Mouse (Mus musculus) heart, adult 8-10 months (tissue): ENCODE results near the gene Ptpn22. TPM values are rescaled to one million over a fixed set of nuclear protein-coding genes. Genes with fewer than 3 reads are reported as not detected.
A peak's percentile ranks its signal among the peaks of the same experiment; 100 is the strongest.

ENCODE experiments used
- DNase-seq: peaks from one replicate; pipeline ENCODE4 v3.0.0; 2022; ENCODE audit warnings: low spot score
- total RNA-seq, 4 experiments: library from RNA; stranded (reverse); gene quantifications; 2 replicates each; pipeline ENCODE4 v1.2.4; 2022

The Ptpn22 gene
- total RNA-seq, 4 experiments from 2014 or later = 0.24 to 0.92 (median 0.50) TPM

DNA sequence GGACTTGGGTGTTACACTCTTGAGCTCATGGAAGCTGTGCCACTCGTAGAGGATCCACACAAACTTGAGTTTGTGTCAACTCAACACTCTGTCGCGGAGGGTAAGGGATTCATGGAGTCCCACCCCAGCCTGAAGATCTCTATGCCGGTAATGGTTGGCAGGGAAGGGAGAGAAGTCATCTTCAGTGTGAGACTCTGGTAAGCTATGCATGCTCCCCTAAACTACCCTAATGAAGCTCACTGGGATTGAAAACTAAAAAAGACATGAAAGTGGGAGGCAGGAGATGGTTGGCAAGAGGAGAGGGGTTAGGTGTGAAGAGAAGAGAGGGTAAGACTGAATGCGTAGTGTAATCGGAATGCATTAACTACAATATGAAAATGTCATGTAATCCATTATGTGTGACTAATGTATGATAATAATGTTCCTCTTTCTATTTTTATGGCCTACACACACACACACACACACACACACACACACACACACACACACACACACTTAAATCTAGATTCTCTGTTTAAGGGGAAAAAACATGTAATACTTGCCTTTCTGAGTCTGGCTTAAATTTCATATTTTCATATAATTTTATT, 1.5 kb upstream of the Ptpn22 start:
- no peak for DNase-seq

DNA sequence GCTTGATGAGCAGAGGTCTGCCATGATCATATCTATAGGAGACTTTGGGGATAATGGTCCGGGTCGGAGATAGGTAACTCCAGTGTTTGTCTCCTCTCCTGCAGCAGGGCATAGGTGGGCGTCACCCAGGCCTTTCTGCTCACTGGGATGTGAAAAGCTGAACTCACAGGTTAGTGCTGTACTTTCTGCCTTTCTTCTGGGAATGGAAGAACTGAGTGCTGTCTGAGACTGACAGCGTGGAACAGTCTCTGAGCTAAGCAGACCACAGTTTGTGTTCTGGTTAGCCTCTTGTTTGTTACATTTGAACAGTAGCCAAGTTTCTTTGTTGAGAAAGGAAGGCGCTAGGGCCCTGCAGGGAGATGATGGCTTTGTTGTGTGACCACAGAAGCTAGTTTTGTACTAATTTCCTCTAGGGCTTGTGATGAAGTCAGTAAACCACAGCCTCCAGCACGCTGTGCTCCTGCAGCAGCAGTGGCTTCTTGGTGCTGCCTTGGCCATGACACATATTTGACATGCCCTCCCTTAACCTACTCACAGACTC, 326 bp downstream of the Ptpn22 start:
- peak; percentile 51 for DNase-seq

DNA sequence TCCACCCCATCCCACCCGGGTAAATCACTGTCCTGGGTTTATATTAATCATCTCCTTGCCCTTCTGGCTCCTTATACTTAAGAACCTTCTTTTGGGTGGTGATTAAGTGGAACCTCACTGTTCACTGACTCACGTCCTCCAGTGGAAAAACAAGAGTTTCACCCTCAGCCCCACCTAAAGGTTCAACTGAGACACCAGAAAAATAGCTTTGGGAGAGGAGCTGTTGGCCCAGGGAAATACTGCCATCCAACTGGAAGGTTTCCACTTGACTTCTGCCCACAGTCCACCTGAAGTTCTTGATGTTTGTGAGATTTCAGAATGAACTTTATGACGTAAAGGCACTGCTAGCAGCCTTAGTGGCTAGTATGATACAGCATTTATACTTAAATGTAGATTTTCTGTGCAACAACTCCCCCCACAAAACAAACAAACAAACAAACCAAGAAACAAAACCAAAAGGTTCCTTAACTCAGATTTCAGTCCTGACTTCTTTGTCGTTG, 3.2 kb downstream of the Ptpn22 start:
- DNase-seq = no peak

DNA sequence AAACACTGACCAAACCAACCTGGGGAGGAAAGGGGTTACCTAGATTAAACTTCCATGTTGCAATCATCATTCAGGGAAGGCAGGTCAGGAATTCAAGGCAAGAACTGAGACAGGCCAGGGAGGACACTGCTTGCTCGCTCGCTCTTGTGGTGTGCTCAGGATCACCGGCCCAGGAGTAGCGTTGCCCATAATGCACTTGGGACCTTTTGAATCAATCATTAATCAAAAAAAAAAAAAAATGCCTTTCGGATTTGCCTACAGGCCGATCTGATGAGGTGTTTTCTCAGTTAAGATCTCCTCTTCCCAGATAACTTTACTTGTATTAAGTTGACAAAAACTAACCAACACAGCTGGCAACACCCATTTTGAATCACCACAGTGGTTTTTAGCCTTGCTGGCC, 4.6 kb downstream of the Ptpn22 start:
- DNase-seq = no peak

DNA sequence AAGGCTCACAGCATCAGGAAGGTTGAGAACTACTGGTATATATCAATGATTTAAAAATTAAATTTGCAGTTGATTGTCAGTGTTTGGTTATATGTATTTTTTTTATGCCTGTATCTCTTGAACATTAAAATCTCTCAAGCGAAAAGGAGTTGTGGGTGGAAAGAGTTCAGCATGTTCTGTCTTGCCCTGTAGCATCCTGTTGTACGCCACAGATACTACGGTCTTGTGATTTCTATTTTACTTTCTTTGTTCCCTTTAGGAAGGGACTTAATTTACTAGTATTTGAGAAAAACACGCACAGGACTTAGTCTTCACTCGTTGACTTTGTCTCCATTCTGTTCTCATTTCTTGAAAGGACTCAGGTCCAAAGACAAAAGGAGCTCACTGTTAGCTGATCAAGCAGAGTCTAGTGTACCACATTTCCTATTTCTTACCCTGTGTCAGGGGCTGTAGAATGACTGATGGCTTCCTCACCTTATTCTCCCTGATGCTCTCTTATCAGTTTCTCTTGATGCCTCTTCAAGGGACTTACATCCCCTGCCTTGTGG, 7.9 kb downstream of the Ptpn22 start:
- DNase-seq = no peak

DNA sequence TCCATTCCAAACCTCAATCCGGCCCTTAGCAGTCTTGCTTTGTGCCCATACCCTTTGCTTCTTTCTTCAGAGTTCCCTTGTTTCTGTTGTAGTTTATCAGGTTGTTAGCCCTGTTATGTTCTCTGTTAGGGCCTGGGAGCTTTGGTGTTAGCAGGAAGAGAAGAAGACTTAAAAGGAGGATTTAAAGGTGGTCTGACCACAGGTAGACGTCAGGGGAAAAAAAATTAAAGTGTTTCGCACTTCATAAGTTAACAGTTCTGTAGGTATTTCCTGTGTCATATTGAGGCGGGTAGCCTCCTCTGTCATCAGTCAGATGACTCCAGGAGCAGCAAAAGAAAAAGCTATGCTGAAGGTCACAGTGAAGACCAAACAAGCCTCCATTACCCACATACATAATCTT, 8.4 kb downstream of the Ptpn22 start:
- DNase-seq = no peak

DNA sequence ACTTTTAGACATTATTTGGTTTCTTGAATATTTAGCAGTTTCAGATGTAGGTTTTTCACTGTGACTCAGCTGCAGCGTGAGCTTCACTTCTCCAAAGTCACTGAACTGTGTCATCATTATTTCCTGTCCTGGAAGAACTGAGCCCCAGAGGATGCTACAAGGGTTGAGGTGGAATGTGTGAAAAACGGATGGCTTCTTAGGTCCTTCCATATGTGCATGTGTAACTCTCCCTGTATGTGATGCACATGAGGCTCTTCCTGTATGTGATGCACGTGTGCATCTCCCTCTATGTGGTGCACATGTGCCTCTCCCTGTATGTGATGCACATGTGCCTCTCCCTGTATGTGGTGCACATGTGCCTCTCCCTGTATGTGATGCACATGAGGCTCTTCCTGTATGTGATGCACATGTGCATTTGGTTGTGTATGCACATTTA, 13.1 kb downstream of the Ptpn22 start:
- DNase-seq = peak; percentile 3

DNA sequence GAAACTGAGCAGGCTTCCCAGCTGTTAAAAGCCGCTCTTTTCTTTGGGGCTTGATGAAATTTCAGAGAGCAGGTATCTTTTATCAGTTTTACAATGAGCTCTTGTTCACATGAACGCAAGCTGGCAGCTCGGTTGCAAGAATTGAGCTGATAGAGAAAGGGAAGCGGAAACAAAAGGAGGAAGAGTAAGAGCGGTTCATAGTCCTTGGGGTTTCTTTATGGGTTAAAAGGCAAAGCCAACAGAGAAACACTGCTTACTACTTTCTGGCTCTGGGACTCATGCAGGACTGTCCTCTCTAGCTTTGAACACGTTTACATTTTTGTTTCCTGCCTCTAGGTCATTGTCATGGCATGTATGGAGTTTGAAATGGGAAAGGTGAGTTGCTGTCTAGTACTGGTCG, 14.7 kb downstream of the Ptpn22 start:
- no peak for DNase-seq

DNA sequence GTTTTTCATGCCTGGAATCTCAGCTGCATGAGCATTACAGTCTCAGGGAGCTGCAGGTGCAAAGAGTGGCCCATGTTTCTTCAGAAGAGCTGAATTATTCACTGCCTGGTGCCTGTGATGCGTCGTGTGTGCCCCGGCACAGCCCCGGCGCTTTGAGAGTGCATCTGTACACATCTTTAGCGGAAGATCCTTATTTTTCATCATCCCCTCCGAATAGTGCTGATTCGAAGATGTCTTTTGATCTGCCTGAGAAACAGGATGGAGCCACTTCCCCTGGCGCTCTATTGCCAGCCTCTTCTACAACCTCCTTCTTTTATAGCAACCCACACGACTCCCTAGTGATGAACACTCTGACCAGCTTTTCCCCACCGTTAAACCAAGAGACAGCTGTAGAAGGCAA, 26.4 kb downstream of the Ptpn22 start:
- no peak for DNase-seq

DNA sequence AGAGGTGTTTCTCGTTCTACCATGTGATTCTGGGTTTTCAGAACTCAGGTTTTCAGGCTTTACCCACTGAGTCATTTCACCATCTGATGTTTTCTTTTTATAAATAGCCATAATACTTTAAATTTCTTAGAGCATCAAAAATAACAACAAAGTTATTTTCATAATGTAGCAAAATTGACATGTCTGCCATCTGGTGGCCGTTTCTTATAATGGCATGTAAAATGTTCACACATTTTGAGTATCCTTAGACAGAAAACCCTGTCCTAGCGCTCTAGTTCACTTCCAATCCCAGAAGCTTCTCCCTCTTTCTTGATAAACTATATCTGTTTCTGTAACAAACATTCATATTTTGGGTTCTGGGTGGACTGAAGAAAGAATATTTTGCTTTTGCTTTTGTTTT, 28.0 kb downstream of the Ptpn22 start:
- peak; percentile 49 for DNase-seq

DNA sequence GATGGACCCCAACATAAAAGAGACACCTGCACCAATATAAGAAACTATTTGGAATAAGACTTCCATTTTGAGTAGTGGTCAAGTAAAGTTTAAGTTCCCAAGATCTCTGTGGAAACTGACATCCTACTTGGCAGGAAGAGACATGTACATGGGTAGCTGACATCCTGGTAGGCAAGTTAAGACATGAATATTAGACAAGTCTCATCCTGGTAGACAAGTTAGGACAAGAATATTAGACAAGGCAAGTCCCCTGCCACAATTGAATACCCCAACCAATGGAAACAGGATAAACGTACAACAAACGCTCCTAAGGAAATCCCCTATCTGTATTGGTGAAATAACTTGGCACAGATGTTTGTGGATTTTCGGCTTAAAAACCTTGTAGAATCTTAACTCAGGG, 33.8 kb downstream of the Ptpn22 start:
- no peak for DNase-seq

DNA sequence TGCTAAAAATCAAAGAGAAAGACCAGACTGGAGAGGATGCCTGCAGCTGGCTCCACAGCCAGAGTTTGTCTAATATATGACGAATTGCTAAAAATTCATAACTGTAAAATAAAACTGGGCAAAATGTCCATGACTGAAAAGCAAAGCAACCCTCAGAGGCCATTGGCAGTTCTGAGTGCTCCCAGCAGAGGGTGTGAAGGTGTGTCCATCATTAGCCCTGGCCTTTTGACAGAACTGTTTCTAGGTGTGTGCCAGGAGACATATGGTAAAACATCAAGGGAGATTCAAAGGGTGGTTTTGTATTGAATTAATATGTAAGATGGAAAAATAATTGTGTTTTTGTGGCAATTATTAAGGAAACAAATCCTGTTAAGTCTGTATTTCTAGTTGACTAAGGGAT, 45.1 kb downstream of the Ptpn22 start:
- peak; percentile 49 for DNase-seq

DNA sequence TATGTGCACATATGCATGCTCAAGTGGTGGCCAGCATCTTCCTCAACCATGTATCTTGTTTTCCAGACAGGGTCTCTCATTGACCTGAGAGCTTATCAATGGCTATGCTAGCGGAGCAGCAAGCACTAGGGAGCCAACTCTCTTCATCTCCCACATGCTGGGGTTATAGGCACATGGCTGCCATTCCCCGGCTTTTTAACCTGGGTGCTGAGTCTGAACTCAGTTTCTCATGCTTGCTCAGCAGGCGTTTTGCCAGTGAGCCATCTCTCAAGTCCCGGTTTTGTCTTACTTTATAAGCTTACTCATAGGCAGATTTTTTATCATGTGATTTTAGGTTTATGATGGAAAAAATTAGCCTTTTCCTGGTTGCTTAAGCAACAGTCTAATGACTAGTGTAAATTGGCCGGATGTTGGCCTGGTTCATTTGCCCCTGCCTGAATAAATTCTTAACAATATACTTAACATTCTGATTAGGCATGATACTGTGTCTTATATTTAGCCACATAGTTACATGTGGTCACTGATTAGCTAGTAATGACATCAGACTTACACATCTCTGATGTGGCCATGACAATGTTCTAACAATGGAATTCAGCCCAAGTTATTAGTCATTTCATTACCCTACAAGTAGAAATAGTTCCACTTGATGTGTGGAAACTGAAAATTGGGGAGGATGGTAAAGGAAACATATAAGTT, 47.9 kb downstream of the Ptpn22 start:
- DNase-seq = no peak

DNA sequence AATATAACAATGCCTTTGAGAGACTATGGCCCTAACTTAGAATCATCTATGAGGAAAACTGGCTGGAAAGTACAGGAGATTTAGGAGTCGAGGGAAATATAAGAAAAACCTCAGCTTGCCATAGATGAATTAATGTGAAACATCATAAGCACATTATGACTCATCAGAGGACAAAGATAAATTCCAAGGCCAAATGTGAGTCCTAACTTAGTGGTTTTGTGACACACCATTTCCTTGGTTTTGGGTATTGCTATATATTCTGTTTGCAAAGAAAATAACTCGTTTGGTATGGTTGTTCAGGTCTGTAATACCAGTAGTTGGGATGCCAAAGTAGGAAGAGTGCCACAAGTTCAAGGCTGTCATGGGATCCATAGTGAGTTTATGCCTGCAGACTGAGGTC, 49.2 kb downstream of the Ptpn22 start:
- no peak for DNase-seq

DNA sequence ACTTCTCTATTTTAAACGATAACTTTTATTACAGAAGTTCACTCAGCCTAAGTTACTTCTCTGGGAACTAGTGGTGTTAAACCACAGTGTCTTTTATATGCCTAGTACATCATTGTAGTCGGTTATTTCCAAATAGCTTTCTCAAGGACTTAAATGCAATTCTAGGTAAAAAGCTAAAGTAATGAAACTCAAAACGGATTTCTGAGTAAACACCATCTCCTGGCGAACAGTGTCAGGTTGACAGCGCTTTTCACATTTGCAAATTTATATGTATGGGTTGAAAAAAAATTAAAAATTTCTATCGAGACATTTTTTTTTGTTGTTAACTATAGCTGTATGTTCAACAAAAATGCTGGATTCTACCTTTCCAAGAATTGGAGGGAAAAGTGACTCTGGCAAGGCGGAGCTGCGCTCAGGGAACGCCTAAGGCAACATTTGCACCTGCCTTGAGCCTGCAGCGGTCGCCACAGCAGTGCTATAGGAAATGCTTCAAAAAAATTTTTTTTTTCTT, 53.9 kb downstream of the Ptpn22 start:
- no peak for DNase-seq

DNA sequence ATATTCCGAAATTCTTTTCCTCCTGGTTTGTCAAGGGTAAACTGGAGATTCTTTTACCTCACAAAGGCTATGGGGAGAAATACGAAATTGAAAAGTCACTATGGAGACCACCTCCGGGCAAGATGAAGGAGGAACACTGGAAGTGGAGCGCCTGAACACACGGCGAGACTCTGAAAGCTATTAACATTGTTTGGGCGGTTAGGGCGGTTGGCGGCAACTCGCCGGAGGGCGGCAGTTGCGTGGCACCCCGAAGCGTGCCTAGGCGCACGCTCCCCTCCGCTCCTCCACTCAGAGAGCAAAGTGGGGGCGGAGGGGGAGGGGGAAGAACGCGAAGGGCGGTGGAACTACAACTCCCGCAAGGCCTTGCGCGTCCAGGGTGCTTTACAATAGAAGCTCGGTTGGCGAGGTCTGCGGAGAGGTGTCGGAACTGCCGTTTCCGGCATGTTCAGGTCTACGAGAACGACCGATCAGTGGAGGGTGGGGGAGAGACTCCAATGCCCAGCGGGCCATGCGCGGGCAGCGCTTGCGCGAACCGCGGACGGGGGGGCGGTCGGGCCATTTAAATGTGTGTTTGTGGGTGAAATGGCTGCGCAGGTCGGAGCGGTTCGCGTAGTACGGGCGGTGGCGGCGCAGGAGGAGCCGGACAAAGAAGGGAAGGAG, 54.5 kb downstream of the Ptpn22 start, which contains the start of gene Rsbn1:
Gene Rsbn1 (plus strand): TSS at position 111 of the 660 bp plus-strand sequence.
- peak; percentile 97 for DNase-seq

DNA sequence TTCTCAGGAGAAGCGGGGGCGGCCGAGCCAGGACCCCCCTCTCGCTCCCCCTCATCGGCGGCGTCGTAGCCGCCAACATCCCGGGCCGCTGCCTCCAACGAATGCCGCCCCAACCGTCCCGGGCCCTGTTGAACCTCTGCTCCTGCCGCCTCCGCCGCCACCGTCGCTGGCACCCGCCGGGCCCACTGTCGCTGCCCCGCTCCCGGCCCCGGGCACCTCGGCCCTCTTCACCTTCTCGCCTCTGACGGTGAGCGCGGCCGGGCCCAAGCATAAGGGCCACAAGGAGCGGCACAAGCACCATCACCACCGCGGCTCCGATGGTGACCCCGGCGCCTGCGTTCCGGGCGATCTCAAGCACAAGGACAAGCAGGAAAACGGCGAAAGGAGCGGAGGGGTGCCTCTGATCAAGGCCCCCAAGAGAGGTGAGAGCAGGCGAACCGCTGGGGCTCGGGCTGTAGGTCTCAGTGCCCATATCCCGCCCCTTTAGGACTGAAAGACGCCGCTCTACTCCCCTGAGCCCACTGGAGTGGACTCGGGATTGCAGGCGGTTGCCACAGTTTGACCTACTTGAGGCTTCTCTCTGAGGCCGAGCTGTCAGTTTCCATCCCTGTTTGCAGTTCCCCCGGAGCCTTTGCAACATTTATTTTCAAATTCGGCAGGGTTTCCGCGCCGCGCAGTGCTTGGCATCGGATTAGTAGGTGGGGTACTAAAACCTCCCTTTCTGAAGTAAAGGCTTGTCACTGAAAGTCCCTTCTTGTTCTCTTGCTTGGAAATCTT, 55.3 kb downstream of the Ptpn22 start:
- DNase-seq = peak; percentile 43

DNA sequence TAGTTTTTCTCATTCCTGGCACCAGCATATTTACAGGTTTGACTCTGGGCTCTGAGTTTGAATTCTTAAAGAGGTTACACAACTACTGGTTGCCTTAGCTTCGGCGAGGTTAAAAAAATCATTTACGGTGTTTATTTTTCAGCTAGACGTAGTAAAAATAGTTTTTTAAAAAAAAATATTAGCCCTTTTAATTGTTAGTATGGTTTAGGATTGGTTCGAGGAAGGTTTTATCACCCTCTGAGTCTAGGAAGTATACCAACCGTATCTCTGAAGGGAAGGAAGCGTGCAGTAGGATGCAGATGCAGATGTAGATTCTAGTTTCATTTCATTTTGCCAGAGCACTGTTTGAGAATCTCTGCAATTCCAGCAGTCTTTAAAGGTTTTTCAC, 55.9 kb downstream of the Ptpn22 start:
- DNase-seq = peak; percentile 13

DNA sequence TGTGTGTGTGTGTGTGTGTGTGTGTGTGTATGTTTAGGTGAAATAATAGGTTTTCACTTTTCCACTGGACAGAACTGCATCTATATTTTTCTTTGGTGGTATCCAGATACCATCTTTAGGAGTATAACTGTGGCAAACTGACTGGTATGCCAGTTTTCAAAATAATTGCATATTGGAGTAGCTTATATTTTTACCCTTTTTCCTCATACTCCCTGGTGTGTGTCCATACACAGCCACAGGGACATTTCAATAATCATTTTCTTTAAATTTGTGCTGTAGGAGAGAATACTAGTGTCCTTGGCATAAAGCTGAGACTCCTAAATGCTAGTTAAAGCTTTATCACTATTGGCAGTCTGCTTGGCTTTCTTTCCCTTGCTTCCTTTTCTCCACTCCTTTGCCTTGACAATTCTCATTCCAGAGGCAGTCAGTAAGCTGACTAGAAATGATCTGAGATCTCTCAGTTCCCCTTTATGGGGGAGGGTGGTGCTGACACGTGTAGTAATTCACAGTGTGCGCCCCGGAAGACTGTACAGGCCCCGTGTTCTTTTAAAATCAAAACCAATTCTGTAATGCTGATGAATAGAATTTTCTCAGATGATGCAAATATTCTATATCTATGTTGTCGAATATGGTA, 56.7 kb downstream of the Ptpn22 start:
- DNase-seq = peak; percentile 36

DNA sequence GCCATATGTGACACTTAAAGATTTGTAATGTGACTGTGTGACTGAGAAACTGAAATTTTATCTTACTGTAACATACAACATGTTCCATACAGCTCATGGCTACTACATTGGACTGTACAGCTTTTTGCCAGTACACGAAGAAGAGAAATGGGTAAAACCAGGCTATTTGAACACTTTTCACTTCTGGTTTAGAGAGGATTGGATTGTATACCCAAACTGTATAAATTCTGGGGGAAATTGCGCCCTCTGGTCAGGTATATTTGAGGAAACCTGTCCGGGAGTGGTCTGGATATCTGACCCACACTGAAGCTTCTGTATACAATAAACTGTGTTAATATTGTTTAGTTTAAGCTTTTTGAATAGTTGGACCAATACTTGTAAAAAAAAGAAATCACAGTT, 57.2 kb downstream of the Ptpn22 start:
- DNase-seq = no peak

DNA sequence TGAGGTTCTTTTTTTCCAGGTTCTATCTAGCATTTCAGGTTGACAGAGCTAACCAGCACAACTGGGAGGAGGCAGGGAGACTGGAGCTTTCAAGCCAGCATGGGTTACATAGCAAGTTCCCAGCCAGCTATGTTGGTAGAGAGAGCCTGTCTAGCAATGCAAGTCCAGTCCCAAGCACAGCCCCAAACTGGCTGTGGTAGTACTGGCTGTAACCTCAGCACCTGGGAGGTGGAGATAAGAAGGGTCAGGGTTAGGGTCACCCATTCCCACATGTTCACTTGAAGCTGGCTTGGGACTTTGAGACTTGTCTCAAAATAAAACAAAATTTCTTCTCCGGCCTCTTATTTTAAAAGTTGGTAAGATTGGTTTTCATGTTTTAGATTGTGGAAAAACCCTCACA, 60.5 kb downstream of the Ptpn22 start:
- DNase-seq = no peak
